Mouse (Mus musculus): ENCODE measurements at regions not wholly inside any gene's neighbourhood (a gene's known extent, or its start where the extent isn't known, plus 50 kb on each side); places are given as distances from the start of the nearest gene placed in this dataset.

- no peaks in the 10 kb centered on the region for H3K36me3 ChIP-seq (ENCODE audit: control insufficient read depth, insufficient read depth, low read length)
- no peak for ATAC-seq (replicated peaks; ENCODE audit: low FRiP score)
- no peak overlapping the region for H3K4me3 ChIP-seq (ENCODE audit: low read depth, low read length)
- H3K9ac ChIP-seq (ENCODE audit: low read depth, low read length), result no peak overlapping the region
- H3K27me3 ChIP-seq (replicated peaks; ENCODE audit: control insufficient read depth, insufficient read depth, low read length), result peaks cover 2% of the 10 kb centered on the region; the same call in 1 of the 2 replicates
- H3K4me2 ChIP-seq, result no peak overlapping the region
- H3K4me1 ChIP-seq (replicated peaks; ENCODE audit: control insufficient read depth, insufficient read depth, low read length), result peaks cover 4% of the 10 kb centered on the region; the same call in 1 of the 2 replicates
- 78% methylated on average over 9 of the region's 9 CpGs for WGBS
- H3K27ac ChIP-seq (ENCODE audit: low read depth, low read length), result no peak overlapping the region
- H3K9me3 ChIP-seq (ENCODE audit: control insufficient read depth, low read length), result no peaks in the 10 kb centered on the region
- DNase-seq (ENCODE audit: low spot score), result no peak
Measured at GRCm38 (mm10) chr6:127311192-127312054, 135.2 kb upstream of the Parp11 start.

- ATAC-seq (replicated peaks; ENCODE audit: low FRiP score), result no peak
- no peak overlapping the region for H3K27ac ChIP-seq (ENCODE audit: low read depth, low read length)
- 63% methylated on average over 1 of the region's 1 CpGs for WGBS
Measured at GRCm38 (mm10) chr6:127317309-127317708, 129.3 kb upstream of the Parp11 start.

GRCm38 (mm10) chr6:127318746-127319582 is 127.7 kb upstream of the Parp11 start:
- H3K36me3 ChIP-seq (ENCODE audit: control insufficient read depth, insufficient read depth, low read length), result no peaks in the 10 kb centered on the region
- peaks cover 24% of the 10 kb centered on the region for H3K4me1 ChIP-seq (replicated peaks; ENCODE audit: control insufficient read depth, insufficient read depth, low read length)
- H3K9ac ChIP-seq (ENCODE audit: low read depth, low read length), result no peak overlapping the region
- peak overlapping the region; percentile 22; the same call in 1 of the 2 replicates for H3K27ac ChIP-seq (ENCODE audit: low read depth, low read length)
- H3K4me3 ChIP-seq (ENCODE audit: low read depth, low read length), result no peak overlapping the region
- ATAC-seq (replicated peaks; ENCODE audit: low FRiP score) (no peak), DNase-seq (ENCODE audit: low spot score) (no peak)
- no peaks in the 10 kb centered on the region for H3K27me3 ChIP-seq (replicated peaks; ENCODE audit: control insufficient read depth, insufficient read depth, low read length)
- 66% methylated on average over 8 of the region's 8 CpGs for WGBS
- no peaks in the 10 kb centered on the region for H3K9me3 ChIP-seq (ENCODE audit: control insufficient read depth, low read length)
- no peak overlapping the region for H3K4me2 ChIP-seq

More at GRCm38 (mm10) chr6:127317309-127317708, 129.3 kb upstream of the Parp11 start:
- H3K9ac ChIP-seq (ENCODE audit: low read depth, low read length), result no peak overlapping the region
- no peaks in the 10 kb centered on the region for H3K36me3 ChIP-seq (ENCODE audit: control insufficient read depth, insufficient read depth, low read length)
- H3K4me1 ChIP-seq (replicated peaks; ENCODE audit: control insufficient read depth, insufficient read depth, low read length), result peaks cover 15% of the 10 kb centered on the region
- H3K4me3 ChIP-seq (ENCODE audit: low read depth, low read length), result no peak overlapping the region
- no peaks in the 10 kb centered on the region for H3K27me3 ChIP-seq (replicated peaks; ENCODE audit: control insufficient read depth, insufficient read depth, low read length)
- DNase-seq (ENCODE audit: low spot score), result no peak
- no peaks in the 10 kb centered on the region for H3K9me3 ChIP-seq (ENCODE audit: control insufficient read depth, low read length)
- H3K4me2 ChIP-seq, result no peak overlapping the region

- 63% methylated on average over 4 of the region's 4 CpGs for WGBS
- Histone ChIP-seq H3K4me2 (no peak overlapping the region), H3K36me3 (ENCODE audit: control insufficient read depth, insufficient read depth, low read length) (no peaks in the 10 kb centered on the region), H3K9ac (ENCODE audit: low read depth, low read length) (peak overlapping the region; percentile 22; the same call in 1 of the 2 replicates), H3K27me3 (replicated peaks; ENCODE audit: control insufficient read depth, insufficient read depth, low read length) (no peaks in the 10 kb centered on the region), H3K4me1 (replicated peaks; ENCODE audit: control insufficient read depth, insufficient read depth, low read length) (peaks cover 30% of the 10 kb centered on the region), H3K9me3 (ENCODE audit: control insufficient read depth, low read length) (no peaks in the 10 kb centered on the region), H3K4me3 (ENCODE audit: low read depth, low read length) (no peak overlapping the region), H3K27ac (ENCODE audit: low read depth, low read length) (peak overlapping the region; percentile 92)
- no peak for DNase-seq (ENCODE audit: low spot score)
- peak; percentile 35 for ATAC-seq (replicated peaks; ENCODE audit: low FRiP score)
Measured at GRCm38 (mm10) chr6:127320600-127320999, 126.0 kb upstream of the Parp11 start.

GRCm38 (mm10) chr6:127321031-127321430 is 125.6 kb upstream of the Parp11 start:
- peak overlapping the region; percentile 34; the same call in 1 of the 2 replicates for H3K9ac ChIP-seq (ENCODE audit: low read depth, low read length)
- H3K4me3 ChIP-seq (ENCODE audit: low read depth, low read length), result no peak overlapping the region
- 37% methylated on average over 3 of the region's 3 CpGs for WGBS
- no peak for DNase-seq (ENCODE audit: low spot score)
- peak overlapping the region; percentile 56 for H3K4me2 ChIP-seq
- no peaks in the 10 kb centered on the region for H3K27me3 ChIP-seq (replicated peaks; ENCODE audit: control insufficient read depth, insufficient read depth, low read length)
- ATAC-seq (replicated peaks; ENCODE audit: low FRiP score), result peak; percentile 89
- H3K36me3 ChIP-seq (ENCODE audit: control insufficient read depth, insufficient read depth, low read length), result no peaks in the 10 kb centered on the region
- H3K4me1 ChIP-seq (replicated peaks; ENCODE audit: control insufficient read depth, insufficient read depth, low read length), result peaks cover 34% of the 10 kb centered on the region
- no peaks in the 10 kb centered on the region for H3K9me3 ChIP-seq (ENCODE audit: control insufficient read depth, low read length)
- H3K27ac ChIP-seq (ENCODE audit: low read depth, low read length), result peak overlapping the region; percentile 92

GRCm38 (mm10) chr6:127322398-127322797 is 124.2 kb upstream of the Parp11 start:
- Histone ChIP-seq H3K4me3 (ENCODE audit: low read depth, low read length) (no peak overlapping the region), H3K36me3 (ENCODE audit: control insufficient read depth, insufficient read depth, low read length) (no peaks in the 10 kb centered on the region), H3K4me1 (replicated peaks; ENCODE audit: control insufficient read depth, insufficient read depth, low read length) (peaks cover 48% of the 10 kb centered on the region), H3K27ac (ENCODE audit: low read depth, low read length) (peak overlapping the region; percentile 92), H3K9me3 (ENCODE audit: control insufficient read depth, low read length) (no peaks in the 10 kb centered on the region), H3K4me2 (peak overlapping the region; percentile 43), H3K9ac (ENCODE audit: low read depth, low read length) (peak overlapping the region; percentile 43; the same call in 1 of the 2 replicates), H3K27me3 (replicated peaks; ENCODE audit: control insufficient read depth, insufficient read depth, low read length) (no peaks in the 10 kb centered on the region)
- no peak for DNase-seq (ENCODE audit: low spot score)
- WGBS, result 23% methylated on average over 7 of the region's 7 CpGs
- peak; percentile 79 for ATAC-seq (replicated peaks; ENCODE audit: low FRiP score)

GRCm38 (mm10) chr6:127324984-127325383 is 121.7 kb upstream of the Parp11 start:
- no peaks in the 10 kb centered on the region for H3K27me3 ChIP-seq (replicated peaks; ENCODE audit: control insufficient read depth, insufficient read depth, low read length)
- no peak overlapping the region for H3K9ac ChIP-seq (ENCODE audit: low read depth, low read length)
- no peak overlapping the region for H3K27ac ChIP-seq (ENCODE audit: low read depth, low read length)
- H3K4me1 ChIP-seq (replicated peaks; ENCODE audit: control insufficient read depth, insufficient read depth, low read length), result peaks cover 56% of the 10 kb centered on the region
- 52% methylated on average over 5 of the region's 5 CpGs for WGBS
- ATAC-seq (replicated peaks; ENCODE audit: low FRiP score) (no peak), DNase-seq (ENCODE audit: low spot score) (no peak)
- H3K9me3 ChIP-seq (ENCODE audit: control insufficient read depth, low read length), result no peaks in the 10 kb centered on the region
- H3K36me3 ChIP-seq (ENCODE audit: control insufficient read depth, insufficient read depth, low read length), result no peaks in the 10 kb centered on the region
- H3K4me3 ChIP-seq (ENCODE audit: low read depth, low read length), result no peak overlapping the region
- no peak overlapping the region for H3K4me2 ChIP-seq

GRCm38 (mm10) chr6:127325596-127326332 is 120.9 kb upstream of the Parp11 start:
- 82% methylated on average over 7 of the region's 7 CpGs for WGBS
- Histone ChIP-seq H3K4me3 (ENCODE audit: low read depth, low read length) (no peak overlapping the region), H3K4me1 (replicated peaks; ENCODE audit: control insufficient read depth, insufficient read depth, low read length) (peaks cover 59% of the 10 kb centered on the region), H3K27me3 (replicated peaks; ENCODE audit: control insufficient read depth, insufficient read depth, low read length) (no peaks in the 10 kb centered on the region), H3K9me3 (ENCODE audit: control insufficient read depth, low read length) (no peaks in the 10 kb centered on the region), H3K9ac (ENCODE audit: low read depth, low read length) (no peak overlapping the region), H3K27ac (ENCODE audit: low read depth, low read length) (peak overlapping the region; percentile 54), H3K36me3 (ENCODE audit: control insufficient read depth, insufficient read depth, low read length) (no peaks in the 10 kb centered on the region), H3K4me2 (peak overlapping the region; percentile 37)
- DNase-seq (ENCODE audit: low spot score) (no peak), ATAC-seq (replicated peaks; ENCODE audit: low FRiP score) (no peak)
